Mouse (Mus musculus) heart, embryonic 16.5 days (tissue): ENCODE results near the gene Prkn. TPM values are rescaled to one million over a fixed set of nuclear protein-coding genes. Genes with fewer than 3 reads are reported as not detected.

Experiments
- ATAC-seq: fragments of 200-750 bp; cut with Nextera tagmentation; replicated peaks from 2 replicates; pipeline ENCODE4 v1.8.0; 2017; ENCODE audit warnings: moderate number of reproducible peaks; ENCODE audit not compliant: insufficient read depth, low FRiP score; ENCODE audit errors: extremely low read depth
- H3K27ac ChIP-seq: fragments of 300-500 bp; sonication (generic); 2 replicates; pipeline ENCODE4 v1.5.1; 2014; ENCODE audit warnings: mild to moderate bottlenecking, low read length, control low read depth, moderate library complexity
- H3K27me3 ChIP-seq: fragments of 300-500 bp; sonication (generic); 2 replicates; pipeline ENCODE4 v1.6.1; 2014; ENCODE audit warnings: low read length, mixed read lengths; ENCODE audit not compliant: control insufficient read depth, insufficient read depth
- H3K36me3 ChIP-seq: fragments of 300-500 bp; sonication (generic); 2 replicates; pipeline ENCODE4 v1.6.1; 2014; ENCODE audit not compliant: control insufficient read depth, insufficient read depth
- H3K4me1 ChIP-seq: fragments of 300-500 bp; sonication (generic); 2 replicates; pipeline ENCODE4 v1.6.1; 2014; ENCODE audit warnings: low read length, mixed read lengths; ENCODE audit not compliant: control insufficient read depth, insufficient read depth
- H3K4me2 ChIP-seq: fragments of 300-500 bp; sonication (generic); 2 replicates; pipeline ENCODE4 v1.6.1; 2014; ENCODE audit warnings: low read depth, mild to moderate bottlenecking, control low read depth, low read length
- H3K4me3 ChIP-seq: fragments of 300-500 bp; sonication (generic); 2 replicates; pipeline ENCODE4 v1.5.1; 2014; ENCODE audit warnings: mild to moderate bottlenecking, control low read depth, low read length
- H3K9ac ChIP-seq: fragments of 300-500 bp; sonication (generic); 2 replicates; pipeline ENCODE4 v1.6.1; 2014; ENCODE audit warnings: low read length, control low read depth
- H3K9me3 ChIP-seq: fragments of 300-500 bp; sonication (generic); replicated peaks from 2 replicates; pipeline ENCODE4 v1.6.1; 2016; ENCODE audit warnings: low read length; ENCODE audit not compliant: control insufficient read depth
- WGBS: fragments of 180-500 bp; shearing (Covaris S2); extraction: QIAGEN DNeasy Blood & Tissue Kit; methylation state at CpG from one replicate; pipeline ENCODE4 v1.1.7; 2014; 5-methylcytosine and 5-hydroxymethylcytosine counted together
- polyA plus RNA-seq: library from polyadenylated mRNA; unstranded; fragments of >200 nt; fragmentation: Nextera tagmentation; extraction: Ambion mirVana; gene quantifications from 2 replicates; pipeline ENCODE4 v1.2.1, GENCODE M21; 2015

Gene Prkn
- polyA plus RNA-seq, 1 experiment from 2014 or later: 2.4 TPM

- WGBS: 64% methylated on average over 8 of the region's 8 CpGs
- Histone ChIP-seq H3K36me3 (no peaks in the 10 kb centered on the region), H3K4me3 (no peak overlapping the region), H3K4me2 (no peak overlapping the region), H3K9me3 (peaks cover 3% of the 10 kb centered on the region; the same call in 1 of the 2 replicates), H3K27me3 (peaks cover 17% of the 10 kb centered on the region; the same call in 1 of the 2 replicates), H3K27ac (no peak overlapping the region), H3K4me1 (no peaks in the 10 kb centered on the region), H3K9ac (no peak overlapping the region)
- no peak for ATAC-seq
Observed at GRCm38 (mm10) chr17:11910668-11911398, 1070.6 kb downstream of the Prkn start.

GRCm38 (mm10) chr17:11912136-11912535 lies 1072.0 kb downstream of the Prkn start:
- 76% methylated on average over 4 of the region's 4 CpGs for WGBS
- no peaks in the 10 kb centered on the region for H3K36me3 ChIP-seq
- no peak overlapping the region for H3K4me2 ChIP-seq

GRCm38 (mm10) chr17:11912872-11913365 lies 1072.7 kb downstream of the Prkn start:
- H3K9ac ChIP-seq: 0 out of 2 replicates have a peak overlapping the region, but pooled peaks have one; percentile 43
- WGBS: 2% methylated on average over 19 of the region's 19 CpGs
- no peaks in the 10 kb centered on the region for H3K36me3 ChIP-seq
- H3K4me1 ChIP-seq: no peaks in the 10 kb centered on the region
- no peak for ATAC-seq
- H3K9me3 ChIP-seq: peaks cover under 1% of the 10 kb centered on the region; the same call in 1 of the 2 replicates
- H3K4me3 ChIP-seq: peak overlapping the region; percentile 46
- H3K4me2 ChIP-seq: peak overlapping the region; percentile 76
- peaks cover 17% of the 10 kb centered on the region; the same call in 1 of the 2 replicates for H3K27me3 ChIP-seq
- no peak overlapping the region for H3K27ac ChIP-seq

More at GRCm38 (mm10) chr17:11912136-11912535, 1072.0 kb downstream of the Prkn start:
- no peaks in the 10 kb centered on the region for H3K4me1 ChIP-seq
- no peak overlapping the region for H3K4me3 ChIP-seq
- no peak overlapping the region for H3K27ac ChIP-seq
- H3K27me3 ChIP-seq: peaks cover 17% of the 10 kb centered on the region; the same call in 1 of the 2 replicates
- peaks cover 3% of the 10 kb centered on the region; the same call in 1 of the 2 replicates for H3K9me3 ChIP-seq
- no peak overlapping the region for H3K9ac ChIP-seq
- ATAC-seq: no peak

- WGBS: 15% methylated on average over 8 of the region's 8 CpGs
- Histone ChIP-seq H3K27me3 (peaks cover 17% of the 10 kb centered on the region; the same call in 1 of the 2 replicates), H3K4me3 (peak overlapping the region; percentile 22; the same call in 1 of the 2 replicates), H3K4me2 (peak overlapping the region; percentile 76), H3K9me3 (no peaks in the 10 kb centered on the region), H3K4me1 (no peaks in the 10 kb centered on the region), H3K27ac (no peak overlapping the region), H3K9ac (no peak overlapping the region), H3K36me3 (no peaks in the 10 kb centered on the region)
- ATAC-seq: no peak
Observed at GRCm38 (mm10) chr17:11913620-11914019, 1073.4 kb downstream of the Prkn start.

GRCm38 (mm10) chr17:11914451-11914850 lies 1074.3 kb downstream of the Prkn start:
- no peak overlapping the region for H3K9ac ChIP-seq
- H3K4me2 ChIP-seq: no peak overlapping the region
- no peak overlapping the region for H3K4me3 ChIP-seq
- no peak overlapping the region for H3K27ac ChIP-seq
- 71% methylated on average over 5 of the region's 5 CpGs for WGBS
- H3K9me3 ChIP-seq: no peaks in the 10 kb centered on the region
- peaks cover 17% of the 10 kb centered on the region; the same call in 1 of the 2 replicates for H3K27me3 ChIP-seq
- no peak for ATAC-seq
- no peaks in the 10 kb centered on the region for H3K4me1 ChIP-seq
- H3K36me3 ChIP-seq: no peaks in the 10 kb centered on the region

- no peak for ATAC-seq
- H3K27ac ChIP-seq: no peak overlapping the region
- no peaks in the 10 kb centered on the region for H3K36me3 ChIP-seq
- no peak overlapping the region for H3K9ac ChIP-seq
- peaks cover 9% of the 10 kb centered on the region; the same call in 1 of the 2 replicates for H3K27me3 ChIP-seq
- no peak overlapping the region for H3K4me3 ChIP-seq
- 51% methylated on average over 12 of the region's 12 CpGs for WGBS
- H3K4me2 ChIP-seq: no peak overlapping the region
- no peaks in the 10 kb centered on the region; the same call in 1 of the 2 replicates for H3K9me3 ChIP-seq
- H3K4me1 ChIP-seq: no peaks in the 10 kb centered on the region
Observed at GRCm38 (mm10) chr17:11918123-11918801, 1078.1 kb downstream of the Prkn start.

- Histone ChIP-seq H3K27ac (no peak overlapping the region), H3K4me1 (no peaks in the 10 kb centered on the region), H3K36me3 (no peaks in the 10 kb centered on the region), H3K9ac (no peak overlapping the region), H3K4me2 (no peak overlapping the region), H3K4me3 (no peak overlapping the region), H3K27me3 (peaks cover 4% of the 10 kb centered on the region; the same call in 1 of the 2 replicates), H3K9me3 (no peaks in the 10 kb centered on the region; the same call in 1 of the 2 replicates)
- WGBS: 82% methylated on average over 6 of the region's 6 CpGs
- ATAC-seq: no peak
Observed at GRCm38 (mm10) chr17:11919581-11919980, 1079.4 kb downstream of the Prkn start.

- 80% methylated on average over 9 of the region's 9 CpGs for WGBS
- no peak overlapping the region for H3K27ac ChIP-seq
- ATAC-seq: no peak
Observed at GRCm38 (mm10) chr17:11921026-11921425, 1080.8 kb downstream of the Prkn start.

More at GRCm38 (mm10) chr17:11921026-11921425, 1080.8 kb downstream of the Prkn start:
- H3K4me3 ChIP-seq: no peak overlapping the region
- no peaks in the 10 kb centered on the region for H3K36me3 ChIP-seq
- H3K9me3 ChIP-seq: no peaks in the 10 kb centered on the region; the same call in 1 of the 2 replicates
- H3K27me3 ChIP-seq: no peaks in the 10 kb centered on the region
- H3K4me1 ChIP-seq: no peaks in the 10 kb centered on the region
- H3K4me2 ChIP-seq: no peak overlapping the region
- no peak overlapping the region for H3K9ac ChIP-seq
